Mouse (Mus musculus) CD4-positive, CD25-positive, alpha-beta regulatory T cell (primary cell): Measurements from ENCODE around the gene Otos. TPM values are rescaled to one million over a fixed set of nuclear protein-coding genes. Genes with fewer than 3 reads are reported as not detected.

Experiments used
- polyA plus RNA-seq: library from polyadenylated mRNA; unstranded; fragments of 100-300 nt; shearing (Covaris generic); gene quantifications from one replicate; pipeline ENCODE4 v1.2.1, GENCODE M21; 2017

The Otos gene
- polyA plus RNA-seq: 0.75 TPM

DNA sequence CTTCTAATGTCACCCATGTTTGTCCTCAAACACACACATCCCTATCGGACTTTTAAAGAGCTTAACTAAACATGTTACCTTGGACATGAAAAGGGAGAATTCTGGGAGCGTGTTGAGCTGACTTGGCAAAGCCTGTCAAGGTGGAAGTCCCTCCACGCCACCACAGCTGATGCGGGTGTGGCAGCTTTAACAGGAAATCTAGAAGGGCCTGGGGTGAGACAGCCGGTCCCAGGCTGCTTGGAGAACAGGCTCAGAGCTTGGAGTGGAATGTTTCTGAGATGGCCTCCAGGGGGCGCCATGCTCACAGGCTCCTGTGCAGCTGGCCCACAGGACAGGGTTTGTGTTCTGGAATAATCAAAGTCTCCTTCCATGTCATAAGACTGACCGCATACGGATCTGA lies at the start of gene Otos:
Otos (minus strand) TSS at position 169 of the 400 bp plus-strand sequence.

DNA sequence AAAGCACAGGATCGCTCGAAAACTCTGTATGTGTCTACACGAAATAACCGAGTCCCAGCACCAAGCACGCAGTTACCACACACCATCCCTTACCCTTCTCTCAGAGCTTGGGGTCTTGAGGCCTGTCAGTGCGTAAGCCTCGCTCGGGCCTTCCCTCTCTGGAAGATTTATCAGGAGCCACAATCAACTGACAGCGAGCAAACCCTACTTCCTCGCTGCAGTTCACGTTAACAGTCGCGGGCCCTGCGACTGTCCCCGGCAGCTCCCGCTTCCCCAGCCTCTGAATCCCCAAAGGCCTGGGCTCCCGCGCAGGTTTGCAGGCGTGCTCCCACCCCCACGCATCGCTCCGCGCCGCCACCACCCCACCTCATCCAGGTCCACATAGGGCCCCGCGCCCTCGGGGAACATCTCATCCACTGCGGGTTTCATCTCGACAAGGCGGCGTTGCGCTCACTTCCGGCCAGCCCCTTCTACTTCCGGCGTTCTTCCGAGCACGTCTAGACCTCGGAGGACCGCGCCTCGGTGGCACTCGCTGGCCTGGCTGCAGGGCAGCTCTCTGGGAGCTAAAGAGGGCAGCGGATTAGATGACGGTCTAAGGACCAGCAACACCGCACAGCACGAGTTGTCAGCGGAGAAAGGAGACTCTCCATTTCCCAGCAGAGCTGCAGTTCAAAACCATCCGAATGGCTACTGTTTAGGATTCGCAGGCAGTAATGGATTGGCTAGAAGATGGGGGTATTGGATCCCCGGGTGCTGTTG lies 6.9 kb downstream of the Otos start, which contains the start of gene Cops9:
Cops9 (minus strand) TSS at position 472 of the 759 bp plus-strand sequence.

DNA sequence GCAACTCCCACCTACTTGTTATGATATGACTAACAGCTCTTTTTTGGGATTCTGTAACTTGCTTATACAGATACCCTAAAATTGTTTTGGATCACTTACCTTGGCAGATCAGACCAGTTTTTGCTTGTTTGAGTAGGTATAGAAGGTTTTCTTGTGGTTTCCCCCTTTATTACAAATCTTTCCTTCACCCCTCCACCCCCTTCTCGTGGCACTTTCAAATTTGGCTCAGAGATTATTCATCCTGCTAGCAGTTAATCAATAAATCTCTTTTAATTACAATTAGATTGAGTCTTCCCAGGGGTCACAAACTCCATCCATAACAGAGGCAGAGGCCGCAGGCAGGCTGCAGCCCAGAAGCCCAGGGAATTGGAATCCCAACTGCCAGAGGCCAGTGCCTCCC lies 31.2 kb downstream of the Otos start, which contains the start of gene Olfr12:
Olfr12 (plus strand) TSS at position 301 of the 400 bp plus-strand sequence.

DNA sequence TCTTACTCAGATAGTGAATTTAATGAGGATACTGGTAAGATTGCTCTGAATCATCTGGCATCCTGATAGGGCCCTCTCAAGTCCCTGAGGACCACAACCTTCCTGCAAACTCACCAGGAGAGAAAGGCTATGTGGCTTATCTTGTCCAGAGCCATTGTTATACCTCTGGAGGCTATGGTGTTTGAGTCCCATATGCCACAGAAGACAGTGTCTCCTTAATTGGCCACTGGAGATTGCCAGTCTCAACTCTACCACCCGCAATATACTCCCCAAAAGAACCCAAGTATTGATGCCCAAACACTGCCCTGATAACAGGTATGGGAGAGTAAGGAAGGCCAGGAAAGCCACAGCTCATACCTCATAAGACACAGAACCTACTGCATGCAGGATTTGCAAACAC lies 43.2 kb downstream of the Otos start, which contains the start of gene Olfr1410:
Olfr1410 (plus strand) TSS at position 301 of the 400 bp plus-strand sequence.

Other genes with a start within 250 kb of the Otos start
- 233 TPM for gene Ndufa10, start 175.0 kb downstream of the Otos start, polyA plus RNA-seq
- gene Olfr1416, start 163.7 kb downstream of the Otos start, polyA plus RNA-seq: not detected
- gene Olfr1415, start 152.7 kb downstream of the Otos start, polyA plus RNA-seq: not detected
- gene Olfr1414, start 130.2 kb downstream of the Otos start, polyA plus RNA-seq: not detected
- gene Olfr1413, start 77.5 kb downstream of the Otos start, polyA plus RNA-seq: not detected
- gene Olfr1412, start 63.1 kb downstream of the Otos start, polyA plus RNA-seq: not detected
- not detected for gene Olfr1411, start 54.4 kb downstream of the Otos start, polyA plus RNA-seq
- not detected for gene Olfr1410, start 43.1 kb downstream of the Otos start, polyA plus RNA-seq
- gene Olfr12, start 31.1 kb downstream of the Otos start, polyA plus RNA-seq: not detected
- gene Cops9, start 6.9 kb downstream of the Otos start, polyA plus RNA-seq: 197 TPM
- gene Gpc1, start 182.8 kb upstream of the Otos start, polyA plus RNA-seq: 4.7 TPM